Mouse (Mus musculus): Measurements from ENCODE around the gene Rftn2. TPM values are rescaled to one million over a fixed set of nuclear protein-coding genes. Genes with fewer than 3 reads are reported as not detected.
"Not testable (repeated sequence)": the region's sequence is repeated elsewhere in the genome, so short reads cannot be mapped to it uniquely, and the experiment has no call there.

The Rftn2 gene
- total and polyA plus RNA-seq, 2 experiments from 2014 or later, result 10.4 to 11.4 TPM

- H3K4me3 ChIP-seq (ENCODE audit: low read depth, low read length), result peak overlapping the region; percentile 99
- no peaks in the 10 kb centered on the region for H3K36me3 ChIP-seq (ENCODE audit: insufficient read depth, low read length)
- DNase-seq (ENCODE audit: low spot score) (peak; percentile 55), ATAC-seq (ENCODE audit: low FRiP score) (peak; percentile 83)
- under 1% methylated on average over 44 of the region's 47 CpGs for WGBS
- peak overlapping the region; percentile 99 for H3K9ac ChIP-seq (replicated peaks; ENCODE audit: low read length, poor library complexity, severe bottlenecking)
- H3K4me1 ChIP-seq (ENCODE audit: insufficient read depth, low read length), result peaks cover 7% of the 10 kb centered on the region
- no peak for TF ChIP-seq CTCF (IDR thresholded peaks at IDR 0.05)
- peak overlapping the region; percentile 63 for H3K4me2 ChIP-seq (ENCODE audit: low read depth, low read length, poor library complexity, severe bottlenecking)
- no peaks in the 10 kb centered on the region for H3K9me3 ChIP-seq (ENCODE audit: low read length)
- H3K27ac ChIP-seq (ENCODE audit: low read depth, low read length), result peak overlapping the region; percentile 99
- no peaks in the 10 kb centered on the region for H3K27me3 ChIP-seq (ENCODE audit: insufficient read depth, low read length)
Observed at GRCm38 (mm10) chr1:55131424-55132014, 95.1 kb downstream of the Rftn2 start.

- Histone ChIP-seq H3K27ac (ENCODE audit: low read depth, low read length) (peak within 1 kb of the TSS; percentile 99), H3K9me3 (ENCODE audit: low read length) (no peaks in the 10 kb centered on the region), H3K4me3 (ENCODE audit: low read depth, low read length) (peak within 1 kb of the TSS; percentile 99), H3K4me2 (ENCODE audit: low read depth, low read length, poor library complexity, severe bottlenecking) (peak within 1 kb of the TSS; percentile 63), H3K4me1 (ENCODE audit: insufficient read depth, low read length) (peaks cover 7% of the 10 kb centered on the region), H3K36me3 (ENCODE audit: insufficient read depth, low read length) (no peaks in the 10 kb centered on the region), H3K9ac (replicated peaks; ENCODE audit: low read length, poor library complexity, severe bottlenecking) (peak within 1 kb of the TSS; percentile 99), H3K27me3 (ENCODE audit: insufficient read depth, low read length) (no peaks in the 10 kb centered on the region)
- TF ChIP-seq CTCF (IDR thresholded peaks at IDR 0.05), result no peak
- DNase-seq (ENCODE audit: low spot score) (peak; percentile 95), ATAC-seq (ENCODE audit: low FRiP score) (peak; percentile 97)
- under 1% methylated on average over 41 of the region's 42 CpGs for WGBS
Observed at GRCm38 (mm10) chr1:55130943-55131401, 95.6 kb downstream of the Rftn2 start, which contains the start of gene Mob4. Gene Mob4 (plus strand): TSS chr1:55131231.

- peak overlapping the region; percentile 99 for H3K9ac ChIP-seq (replicated peaks; ENCODE audit: low read length, poor library complexity, severe bottlenecking)
- no peak for ATAC-seq (ENCODE audit: low FRiP score)
- no peak for DNase-seq (ENCODE audit: low spot score)
- H3K4me1 ChIP-seq (ENCODE audit: insufficient read depth, low read length), result peaks cover 7% of the 10 kb centered on the region
- peak overlapping the region; percentile 63 for H3K4me2 ChIP-seq (ENCODE audit: low read depth, low read length, poor library complexity, severe bottlenecking)
- no peaks in the 10 kb centered on the region for H3K9me3 ChIP-seq (ENCODE audit: low read length)
- peak overlapping the region; percentile 99 for H3K4me3 ChIP-seq (ENCODE audit: low read depth, low read length)
- H3K36me3 ChIP-seq (ENCODE audit: insufficient read depth, low read length), result no peaks in the 10 kb centered on the region
- no peak for TF ChIP-seq CTCF (IDR thresholded peaks at IDR 0.05)
- H3K27me3 ChIP-seq (ENCODE audit: insufficient read depth, low read length), result no peaks in the 10 kb centered on the region
- peak overlapping the region; percentile 99 for H3K27ac ChIP-seq (ENCODE audit: low read depth, low read length)
- 70% methylated on average over 10 of the region's 10 CpGs for WGBS
Observed at GRCm38 (mm10) chr1:55130190-55130916, 96.2 kb downstream of the Rftn2 start.

- Histone ChIP-seq H3K4me1 (ENCODE audit: insufficient read depth, low read length) (peaks cover 7% of the 10 kb centered on the region), H3K4me3 (ENCODE audit: low read depth, low read length) (no peak overlapping the region), H3K27ac (ENCODE audit: low read depth, low read length) (no peak overlapping the region), H3K36me3 (ENCODE audit: insufficient read depth, low read length) (no peaks in the 10 kb centered on the region), H3K4me2 (ENCODE audit: low read depth, low read length, poor library complexity, severe bottlenecking) (no peak overlapping the region), H3K9ac (replicated peaks; ENCODE audit: low read length, poor library complexity, severe bottlenecking) (no peak overlapping the region), H3K9me3 (ENCODE audit: low read length) (no peaks in the 10 kb centered on the region), H3K27me3 (ENCODE audit: insufficient read depth, low read length) (no peaks in the 10 kb centered on the region)
- 92% methylated on average over 5 of the region's 5 CpGs for WGBS
- ATAC-seq (ENCODE audit: low FRiP score) (no peak), DNase-seq (ENCODE audit: low spot score) (no peak)
- TF ChIP-seq CTCF (IDR thresholded peaks at IDR 0.05), result no peak
Observed at GRCm38 (mm10) chr1:55129716-55130115, 96.9 kb downstream of the Rftn2 start.

GRCm38 (mm10) chr1:55124136-55124535 lies 102.4 kb downstream of the Rftn2 start:
- not testable (repeated sequence) for DNase-seq (ENCODE audit: low spot score)

GRCm38 (mm10) chr1:55123561-55123960 lies 103.0 kb downstream of the Rftn2 start:
- Histone ChIP-seq H3K27me3 (ENCODE audit: insufficient read depth, low read length) (no peaks in the 10 kb centered on the region), H3K4me2 (ENCODE audit: low read depth, low read length, poor library complexity, severe bottlenecking) (no peak overlapping the region), H3K36me3 (ENCODE audit: insufficient read depth, low read length) (no peaks in the 10 kb centered on the region), H3K4me1 (ENCODE audit: insufficient read depth, low read length) (no peaks in the 10 kb centered on the region), H3K9me3 (ENCODE audit: low read length) (no peaks in the 10 kb centered on the region), H3K4me3 (ENCODE audit: low read depth, low read length) (no peak overlapping the region), H3K27ac (ENCODE audit: low read depth, low read length) (no peak overlapping the region), H3K9ac (replicated peaks; ENCODE audit: low read length, poor library complexity, severe bottlenecking) (no peak overlapping the region)
- WGBS, result 91% methylated on average over 2 of the region's 2 CpGs
- ATAC-seq (ENCODE audit: low FRiP score), result no peak
- TF ChIP-seq CTCF (IDR thresholded peaks at IDR 0.05), result no peak
- no peak for DNase-seq (ENCODE audit: low spot score)

More at GRCm38 (mm10) chr1:55124136-55124535, 102.4 kb downstream of the Rftn2 start:
- H3K9me3 ChIP-seq (ENCODE audit: low read length); H3K4me3 ChIP-seq (ENCODE audit: low read depth, low read length); H3K27ac ChIP-seq (ENCODE audit: low read depth, low read length); H3K4me1 ChIP-seq (ENCODE audit: insufficient read depth, low read length); H3K9ac ChIP-seq (replicated peaks; ENCODE audit: low read length, poor library complexity, severe bottlenecking); H3K36me3 ChIP-seq (ENCODE audit: insufficient read depth, low read length); H3K27me3 ChIP-seq (ENCODE audit: insufficient read depth, low read length); ATAC-seq (ENCODE audit: low FRiP score); H3K4me2 ChIP-seq (ENCODE audit: low read depth, low read length, poor library complexity, severe bottlenecking): not testable (repeated sequence)
- 94% methylated on average over 2 of the region's 2 CpGs for WGBS

All from midbrain, postnatal 0 days (tissue).